Mouse (Mus musculus): ENCODE measurements at regions not wholly inside any gene's neighbourhood (a gene's known extent, or its start where the extent isn't known, plus 50 kb on each side); places are given as distances from the start of the nearest gene placed in this dataset.
A peak's percentile ranks its signal among the peaks of the same experiment; 100 is the strongest.
"Not testable (repeated sequence)": the region's sequence is repeated elsewhere in the genome, so short reads cannot be mapped to it uniquely, and the experiment has no call there.

- intact Hi-C loops (cut with DNase I) = no loop called here
- DNase-seq (ENCODE audit: low spot score in 2 of 2) = no peak
These were observed 57.3 kb downstream of the Cbln4 start for GRCm38 (mm10) chr2:171985813-171986572.

DNA sequence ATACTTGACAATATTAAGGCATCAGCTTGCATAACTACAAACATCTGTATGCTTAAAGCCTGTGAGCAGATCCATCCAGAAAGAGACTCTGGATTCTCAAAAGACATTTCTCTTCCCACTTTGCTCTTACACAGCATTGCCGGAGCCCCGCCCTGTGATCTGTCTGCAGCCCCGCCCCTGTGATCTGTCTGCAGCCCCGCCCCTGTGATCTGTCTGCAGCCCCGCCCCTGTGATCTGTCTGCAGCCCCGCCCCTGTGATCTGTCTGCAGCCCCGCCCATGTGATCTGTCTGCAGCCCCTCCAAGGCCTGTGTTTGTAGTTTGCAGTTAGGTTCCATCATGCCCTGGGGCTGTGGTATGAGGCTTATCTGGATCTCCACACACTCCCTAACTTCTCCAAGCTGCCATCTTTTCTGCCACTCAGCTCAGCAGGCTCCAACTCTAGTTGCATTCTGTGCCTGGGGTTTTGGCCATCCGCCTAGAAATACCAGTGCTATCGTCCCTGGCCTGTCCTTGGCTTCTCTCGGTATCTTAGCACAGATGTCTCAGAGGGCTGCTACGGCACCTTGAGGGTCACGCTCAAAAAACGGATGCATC, 73.9 kb downstream of the Cbln4 start:
- DNase-seq (ENCODE audit: low spot score in 2 of 2) = no peak
- intact Hi-C loops (cut with DNase I) = no loop called here

GRCm38 (mm10) chr2:171946569-171947250, 96.6 kb downstream of the Cbln4 start:
- intact Hi-C loops (cut with DNase I) = no loop called here
- peak in 1 of 2 experiments; percentile 70 for DNase-seq (ENCODE audit: low spot score in 2 of 2)

DNA sequence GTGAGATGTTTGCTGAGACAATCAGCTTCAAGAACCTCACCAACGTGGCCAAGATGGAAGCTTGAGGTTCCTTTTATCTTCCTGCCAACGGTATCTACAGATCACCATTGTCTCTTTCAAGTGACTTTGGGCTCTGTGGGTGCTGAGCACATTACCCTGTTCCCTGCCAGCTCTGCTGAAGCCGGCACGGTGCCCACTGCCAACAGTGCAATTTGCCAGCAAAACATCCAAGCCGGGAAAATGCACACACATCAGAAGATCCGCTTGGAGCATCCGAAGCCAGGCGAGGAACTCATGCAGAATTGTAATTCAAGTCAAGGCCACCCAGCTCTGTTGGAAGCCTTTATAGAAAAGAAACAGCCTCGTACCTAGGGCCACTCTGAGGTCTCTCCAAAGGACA, 100.6 kb downstream of the Cbln4 start:
- DNase-seq (ENCODE audit: low spot score in 2 of 2) = peak; percentile 7 to 58
- intact Hi-C loops (cut with DNase I) = no loop called here

DNA sequence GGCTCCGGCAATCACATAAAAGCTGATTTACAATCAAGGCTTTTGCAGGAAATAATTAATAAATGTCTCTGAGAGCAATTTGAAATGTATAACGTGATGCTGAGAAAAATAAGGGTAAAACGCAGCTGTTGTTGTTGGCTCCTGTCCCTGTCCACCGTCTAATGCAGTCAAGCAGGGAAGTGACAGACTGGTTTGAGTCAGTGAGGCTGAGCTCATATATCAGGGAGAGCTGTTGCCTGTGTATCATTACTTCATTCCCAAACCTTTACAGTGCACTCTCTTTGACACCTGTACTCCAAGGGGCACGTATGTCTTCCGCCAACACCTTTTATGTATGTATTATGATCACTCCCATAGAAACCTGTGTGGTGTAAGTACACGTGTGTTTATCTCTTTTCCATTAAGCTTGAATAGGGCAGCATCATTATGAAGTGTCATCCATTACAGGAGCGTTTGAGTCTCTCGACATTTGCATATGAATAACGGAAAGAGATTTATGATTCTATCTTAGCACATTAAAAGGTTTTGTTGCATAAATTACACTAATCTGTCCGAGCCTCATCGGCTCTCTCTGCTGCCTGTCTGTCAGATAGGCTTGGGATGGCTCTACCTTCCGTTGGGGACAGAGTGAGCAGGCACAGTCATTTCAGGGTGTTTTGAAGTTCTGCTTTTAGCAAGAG, 107.5 kb downstream of the Cbln4 start:
- intact Hi-C loops (cut with DNase I) = no loop called here
- no peak for DNase-seq (ENCODE audit: low spot score in 2 of 2)

DNA sequence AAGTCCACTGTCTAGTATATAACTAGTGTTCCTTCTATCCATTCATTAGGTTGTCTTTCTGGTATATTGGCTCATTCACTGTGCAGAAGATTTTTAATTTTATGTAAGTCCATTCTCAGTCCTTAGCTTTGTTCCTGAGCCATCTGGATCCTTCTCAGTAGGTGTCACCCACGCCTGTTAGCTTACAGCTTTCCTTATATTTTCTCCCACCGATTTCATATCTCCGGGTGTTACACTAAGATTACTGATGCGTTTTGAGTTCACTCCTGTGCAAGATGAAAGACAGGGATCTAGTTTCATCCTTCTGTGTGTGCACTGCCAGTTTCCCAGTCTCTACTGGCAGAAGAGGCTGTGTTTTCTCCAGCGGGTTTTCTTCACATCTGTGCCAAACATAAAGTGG, 122.3 kb downstream of the Cbln4 start:
- peak; percentile 30 to 82 for DNase-seq (ENCODE audit: low spot score in 2 of 2)
- intact Hi-C loops (cut with DNase I) = loop anchor here (5.0 kb wide), 1 partner anchor 216 kb away; no protein-coding TSS in a partner anchor

GRCm38 (mm10) chr2:171887306-171887705, 156.0 kb downstream of the Cbln4 start:
- intact Hi-C loops (cut with DNase I) = no loop called here
- no peak for DNase-seq (ENCODE audit: low spot score in 2 of 2)

DNA sequence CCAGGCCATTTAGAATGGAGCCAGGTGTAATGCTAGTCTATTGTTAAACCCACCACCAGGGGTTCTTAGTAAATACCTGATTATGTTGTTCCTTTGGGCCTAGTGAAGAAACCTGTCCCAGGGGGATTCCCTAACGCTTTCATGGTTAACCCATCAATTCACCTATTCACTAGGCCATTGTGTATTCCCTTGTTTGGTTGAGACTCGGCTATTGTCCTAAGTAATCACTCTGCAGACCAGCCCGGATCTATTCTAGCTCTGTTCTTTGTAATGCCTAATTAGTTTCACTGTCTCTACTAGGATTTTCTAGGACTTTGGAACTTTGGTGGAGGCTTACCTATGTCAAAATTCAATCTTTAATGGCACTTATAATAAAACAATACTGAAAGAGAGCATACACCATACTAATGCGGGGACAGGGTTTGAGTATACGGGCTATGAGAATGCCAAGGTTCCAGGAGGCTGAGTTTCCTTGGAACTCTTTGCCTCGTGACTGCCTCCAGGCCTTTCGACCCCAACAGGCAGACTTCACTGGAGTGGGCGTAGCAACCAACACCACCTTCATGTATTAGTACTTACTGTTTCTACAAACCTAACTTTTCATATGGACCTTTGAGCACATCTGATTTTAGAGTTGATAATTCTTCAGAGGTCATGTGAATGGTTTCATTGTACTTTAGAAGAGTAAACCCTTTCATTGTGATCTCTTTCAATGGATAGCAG, 163.9 kb downstream of the Cbln4 start:
- DNase-seq (ENCODE audit: low spot score in 2 of 2); intact Hi-C loops (cut with DNase I): not testable (repeated sequence)

DNA sequence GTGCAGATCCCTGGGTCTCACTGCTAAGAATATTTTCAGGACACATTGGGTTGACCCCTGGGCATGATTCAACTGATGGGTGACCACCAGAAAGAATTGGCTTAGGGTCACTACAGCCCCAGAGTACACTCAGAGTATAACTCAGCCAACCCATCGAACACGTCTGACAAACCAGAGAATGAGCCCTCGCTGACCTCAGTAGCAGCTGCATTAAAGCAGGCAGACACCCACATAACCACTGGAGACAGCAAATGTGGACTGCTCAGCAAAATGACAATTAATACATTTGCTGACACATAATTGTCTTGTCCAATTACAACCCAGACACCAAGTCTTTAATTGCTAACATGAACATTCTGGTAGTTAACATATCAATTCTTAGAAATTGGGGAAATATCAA, 175.7 kb downstream of the Cbln4 start:
- intact Hi-C loops (cut with DNase I) = no loop called here
- no peak for DNase-seq (ENCODE audit: low spot score in 2 of 2)

GRCm38 (mm10) chr2:171864376-171864965, 178.8 kb downstream of the Cbln4 start:
- no peak for DNase-seq (ENCODE audit: low spot score in 2 of 2)
- intact Hi-C loops (cut with DNase I) = no loop called here

GRCm38 (mm10) chr2:171862626-171863025, 180.6 kb downstream of the Cbln4 start:
- intact Hi-C loops (cut with DNase I) = no loop called here
- DNase-seq (ENCODE audit: low spot score in 2 of 2) = no peak

GRCm38 (mm10) chr2:171858894-171859293, 184.4 kb downstream of the Cbln4 start:
- intact Hi-C loops (cut with DNase I) = no loop called here
- DNase-seq (ENCODE audit: low spot score in 2 of 2) = no peak

- intact Hi-C loops (cut with DNase I) = no loop called here
- no peak for DNase-seq (ENCODE audit: low spot score in 2 of 2)
These were observed 186.8 kb downstream of the Cbln4 start for GRCm38 (mm10) chr2:171856491-171856890.

DNA sequence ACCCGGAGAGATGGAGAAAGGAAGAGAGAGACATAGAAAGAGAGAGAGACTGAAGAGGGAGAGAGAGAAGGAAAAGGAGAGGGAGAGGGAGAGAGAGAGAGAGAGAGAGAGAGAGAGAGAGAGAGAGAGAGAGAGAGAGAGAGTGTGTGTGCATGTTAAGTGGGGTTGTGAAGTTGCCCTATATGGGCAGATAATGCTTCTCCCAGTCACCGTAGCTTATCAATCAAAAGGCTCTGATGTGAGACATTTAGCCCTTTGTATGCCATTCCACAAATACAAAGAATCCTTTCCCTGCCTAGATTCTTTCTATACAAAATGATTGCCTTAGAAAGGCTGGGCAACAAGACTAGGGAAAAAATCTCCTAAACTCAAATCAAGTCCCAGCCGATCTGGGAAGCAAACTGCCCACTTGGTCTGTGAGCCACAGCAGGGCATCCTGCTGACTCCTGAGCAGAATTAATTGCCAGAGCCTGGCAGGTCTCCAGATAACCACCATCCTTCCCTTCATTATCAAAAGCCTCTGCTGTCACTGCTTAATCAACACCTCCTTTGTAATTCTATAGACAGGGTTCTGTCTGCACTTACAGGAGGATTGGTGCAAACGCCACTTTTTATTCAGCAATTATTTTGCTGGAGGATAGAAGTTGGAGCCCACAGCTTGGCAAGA, 196.3 kb downstream of the Cbln4 start:
- intact Hi-C loops (cut with DNase I) = no loop called here
- no peak for DNase-seq (ENCODE audit: low spot score in 2 of 2)

DNA sequence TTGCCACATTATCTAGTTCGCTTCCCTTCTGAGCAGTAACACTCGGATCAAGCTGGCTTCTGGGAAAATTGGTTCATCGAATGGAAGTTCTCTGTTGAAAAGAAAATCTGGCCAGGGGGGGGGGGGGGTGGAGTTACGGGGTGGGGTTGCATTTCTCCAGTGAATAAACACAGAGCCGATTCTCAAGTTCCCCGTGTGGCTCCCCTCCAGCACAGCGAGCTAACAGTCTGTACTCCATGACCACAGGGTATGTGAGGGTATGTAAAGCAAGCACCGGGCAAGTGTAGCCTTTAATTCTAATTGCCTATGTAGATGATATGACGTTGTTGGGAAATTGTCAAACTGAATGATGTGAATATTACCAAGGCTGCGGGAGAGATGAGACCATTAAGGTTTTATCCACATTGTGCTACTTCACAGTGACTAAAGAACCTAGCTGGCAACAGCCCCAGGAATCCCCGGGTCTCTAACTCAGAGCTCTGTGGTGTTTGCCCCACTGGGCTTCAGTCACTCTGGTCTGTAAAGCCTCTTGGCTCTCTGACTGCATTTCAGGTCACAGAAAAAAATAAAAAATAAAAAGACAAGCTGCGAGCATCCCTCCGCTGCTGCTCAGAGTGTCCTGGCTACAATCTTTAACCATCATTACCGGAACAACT, 203.1 kb downstream of the Cbln4 start:
- intact Hi-C loops (cut with DNase I) = no loop called here
- DNase-seq (ENCODE audit: low spot score in 2 of 2) = no peak

DNA sequence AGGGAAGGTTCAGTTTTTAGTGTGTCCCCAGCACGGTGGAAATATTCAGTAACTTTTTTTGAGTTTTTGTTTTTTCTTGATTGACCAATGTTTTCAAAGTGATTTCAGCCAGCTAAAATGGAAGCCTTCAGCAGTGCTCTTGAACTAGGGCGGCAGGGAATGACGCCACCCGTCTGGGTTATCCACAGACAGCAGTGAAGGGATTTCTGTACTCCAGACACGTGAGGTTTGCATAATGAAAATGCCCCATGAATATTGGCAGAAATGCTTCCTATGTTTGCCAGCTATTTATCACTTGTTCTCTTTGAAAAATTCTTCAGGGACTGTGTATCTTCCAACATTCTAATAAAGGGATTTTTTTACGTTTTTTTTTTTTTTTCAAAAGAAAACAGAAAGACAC, 221.1 kb downstream of the Cbln4 start:
- peak in 1 of 2 experiments; percentile 13 for DNase-seq (ENCODE audit: low spot score in 2 of 2)
- intact Hi-C loops (cut with DNase I) = no loop called here

GRCm38 (mm10) chr2:171818504-171818903, 224.8 kb downstream of the Cbln4 start:
- intact Hi-C loops (cut with DNase I) = no loop called here
- DNase-seq (ENCODE audit: low spot score in 2 of 2) = no peak

DNA sequence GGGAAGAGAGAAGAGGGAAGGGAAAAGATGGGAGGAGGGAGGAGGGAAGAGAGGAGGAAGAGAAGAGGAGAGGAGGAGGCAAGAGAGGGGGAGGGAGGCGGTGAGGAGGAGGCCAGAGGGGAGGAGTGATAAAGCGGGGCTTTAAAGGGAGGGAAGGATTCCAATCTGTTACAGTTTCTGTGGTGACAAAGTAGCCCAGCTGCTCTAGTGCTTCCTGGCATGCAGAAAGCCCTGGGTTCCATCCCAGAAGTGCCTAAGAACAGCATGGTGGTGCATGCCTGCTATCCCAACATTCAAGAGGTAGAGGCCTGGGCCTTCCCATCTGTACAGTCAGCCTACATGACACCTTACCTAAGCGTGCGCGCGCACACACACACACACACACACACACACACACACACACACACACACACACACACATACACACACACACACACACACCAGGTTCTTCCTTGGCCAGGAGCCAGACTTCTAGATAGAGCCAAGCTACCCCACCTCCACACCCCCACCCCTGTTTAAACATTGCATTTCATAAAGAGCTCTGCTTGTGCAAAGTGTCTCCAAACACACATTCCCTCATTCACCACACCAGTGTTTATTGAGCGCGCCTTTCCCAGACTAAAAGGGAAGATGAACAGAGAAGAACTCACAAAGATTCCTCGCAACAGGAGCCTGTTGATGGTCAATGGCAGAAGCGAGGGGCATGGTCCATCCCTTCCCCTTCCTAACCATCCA, 226.4 kb downstream of the Cbln4 start:
- intact Hi-C loops (cut with DNase I) = no loop called here
- peak in 1 of 2 experiments; percentile 60 for DNase-seq (ENCODE audit: low spot score in 2 of 2)
